Comparison of ENCODE assay signal across 9 mouse cellular contexts in genomic region chr13:113864893-113865292, GRCm38 (mm10).
DNase-seq lines count a peak whose midpoint lies in the region; ATAC-seq lines count a peak whose summit lies in the region.
"Had no signal": no experiment of that assay in that cellular context is flagged by ENCODE, and none has a peak within 500 bp of the region (broad histone marks: within the 10 kb centered on the region; RNA-seq: fewer than 3 reads in every experiment).

No protein-coding gene starts in this region.

- peak; percentile 30 to 52 for DNase-seq in cerebellum, adult 18-20 months
- peak; percentile 21 for DNase-seq in T-cell, adult 2 months (ENCODE audit: low spot score)
- peak; percentile 84 for DNase-seq in embryonic facial prominence, embryonic 10.5 days (ENCODE audit: low spot score)
- peak; percentile 72 to 83 for DNase-seq in heart, postnatal 14 days
- peak; percentile 49 to 56 for DNase-seq in layer of hippocampus, postnatal 36 days
- DNase-seq in lung, postnatal 36 days: peak; percentile 85
- DNase-seq in right cerebral cortex, postnatal 4 days: peak; percentile 84

- WGBS in embryonic facial prominence, embryonic 10.5 days: 55% methylated on average over 1 of the region's 1 CpGs

- H3K9me3 ChIP-seq in embryonic facial prominence, embryonic 10.5 days: no peaks in the 10 kb centered on the region

- peaks cover 42% of the 10 kb centered on the region for H3K4me1 ChIP-seq in embryonic facial prominence, embryonic 10.5 days

- H3K27ac ChIP-seq in embryonic facial prominence, embryonic 10.5 days (replicated peaks): peak overlapping the region; percentile 40
- H3K27ac ChIP-seq: macrophage had no signal

- intact Hi-C loops in heart, postnatal 14 days (cut with DNase I): loop anchor here (1.0 to 10.0 kb wide), 4 partner anchors 70 to 598 kb away; partner anchors contain the start of gene Arl15

- H3K36me3 ChIP-seq in embryonic facial prominence, embryonic 10.5 days (replicated peaks): no peaks in the 10 kb centered on the region

- ATAC-seq in cerebellum, adult (ENCODE audit: insufficient number of reproducible peaks, low FRiP score, low TSS enrichment): no peak

- no peaks in the 10 kb centered on the region for H3K27me3 ChIP-seq in embryonic facial prominence, embryonic 10.5 days (replicated peaks; ENCODE audit: low read depth, poor library complexity, severe bottlenecking)

- no peak overlapping the region for H3K4me3 ChIP-seq in embryonic facial prominence, embryonic 10.5 days

Comparison
In these comparisons a context has a peak if more than half of its experiments do, and no peak if none do; other contexts are left out.
1. DNase-seq: peak in every context shown above with its lines; median percentile 85 in lung, postnatal 36 days; 84 in embryonic facial prominence, embryonic 10.5 days; 84 in right cerebral cortex, postnatal 4 days; 78 in heart, postnatal 14 days; 52 in layer of hippocampus, postnatal 36 days; 41 in cerebellum, adult 18-20 months; 21 in T-cell, adult 2 months.